Mouse (Mus musculus) MEL (cell line): ENCODE measurements at regions not wholly inside any gene's neighbourhood (a gene's known extent, or its start where the extent isn't known, plus 50 kb on each side); places are given as distances from the start of the nearest gene placed in this dataset.
A peak's percentile ranks its signal among the peaks of the same experiment; 100 is the strongest.

Experiments used
- DNase-seq: peaks from one replicate; pipeline ENCODE4 v3.0.0; 2011; ENCODE audit warnings: low read depth, low spot score
- H3K27ac ChIP-seq: 2 replicates; pipeline ENCODE4 v1.5.1; 2012; ENCODE audit warnings: low read depth, mild to moderate bottlenecking, control low read depth, low read length, moderate library complexity; ENCODE audit not compliant: control insufficient read depth
- H3K27me3 ChIP-seq, 2 experiments: fragments of 150-350 bp in 1 of 2; sonication (generic) in 1 of 2; 2 replicates each; pipeline ENCODE4 v1.6.1; 2012; ENCODE audit warnings: low read length in 2 of 2, mild to moderate bottlenecking in 2 of 2, improper control_type of control experiment in 1 of 2, moderate library complexity in 1 of 2; ENCODE audit not compliant: insufficient read depth in 2 of 2, control insufficient read depth in 1 of 2
- H3K36me3 ChIP-seq, 2 experiments: 2 replicates each; pipeline ENCODE4 v1.6.1; 2012 to 2014; ENCODE audit warnings: low read length in 2 of 2, improper control_type of control experiment in 1 of 2, inconsistent platforms in 1 of 2, mild to moderate bottlenecking in 1 of 2; ENCODE audit not compliant: insufficient read depth in 2 of 2, control insufficient read depth in 1 of 2
- H3K4me1 ChIP-seq, 2 experiments: fragments of 150-350 bp in 1 of 2; sonication (generic) in 1 of 2; 2 replicates each; pipeline ENCODE4 v1.6.1; 2012; ENCODE audit warnings: low read length in 2 of 2, improper control_type of control experiment in 1 of 2, mild to moderate bottlenecking in 1 of 2; ENCODE audit not compliant: insufficient read depth in 2 of 2, control insufficient read depth in 1 of 2
- H3K4me3 ChIP-seq, 2 experiments: fragments of 150-350 bp in 1 of 2; sonication (generic) in 1 of 2; 2 replicates each; pipeline ENCODE4 v1.5.1; 2012; ENCODE audit warnings: low read depth in 2 of 2, low read length in 2 of 2, mild to moderate bottlenecking in 2 of 2, moderate library complexity in 2 of 2, control low read depth in 1 of 2, improper control_type of control experiment in 1 of 2; ENCODE audit not compliant: control insufficient read depth in 1 of 2, insufficient read depth in 1 of 2
- H3K79me2 ChIP-seq: 2 replicates; pipeline ENCODE4 v1.6.1; 2012; ENCODE audit warnings: mild to moderate bottlenecking, low read length, moderate library complexity; ENCODE audit not compliant: control insufficient read depth, poor library complexity, insufficient read depth
- H3K9ac ChIP-seq: 2 replicates; pipeline ENCODE4 v1.6.1; 2012; ENCODE audit warnings: low read depth, mild to moderate bottlenecking, control low read depth, low read length, moderate library complexity; ENCODE audit not compliant: control insufficient read depth, poor library complexity, severe bottlenecking
- H3K9me3 ChIP-seq: fragments of 150-350 bp; sonication (generic); replicated peaks from 2 replicates; pipeline ENCODE4 v1.6.1; 2012; ENCODE audit warnings: mild to moderate bottlenecking, low read length, improper control_type of control experiment, moderate library complexity; ENCODE audit not compliant: insufficient read depth
- CHD1 ChIP-seq: IDR thresholded peaks from 2 replicates; pipeline ENCODE4 v1.6.1; 2012; ENCODE audit warnings: low read depth, mild to moderate bottlenecking, inconsistent platforms, low read length, improper control_type of control experiment
- ELF1 ChIP-seq: IDR thresholded peaks from 2 replicates; pipeline ENCODE4 v1.6.1; 2014; ENCODE audit warnings: low read depth, mild to moderate bottlenecking, inconsistent platforms, low read length, improper control_type of control experiment, moderate library complexity
- EP300 ChIP-seq, 2 experiments: IDR thresholded peaks; 2 replicates each; pipeline ENCODE4 v1.6.1; 2011; ENCODE audit warnings: improper control_type of control experiment in 2 of 2, low read length in 2 of 2, low read depth in 1 of 2, mild to moderate bottlenecking in 1 of 2
- GATA1 ChIP-seq: IDR thresholded peaks from 2 replicates; pipeline ENCODE4 v1.6.1; 2011; ENCODE audit warnings: low read depth, low read length, improper control_type of control experiment
- HCFC1 ChIP-seq: IDR thresholded peaks from 2 replicates; pipeline ENCODE4 v1.6.1; 2012; ENCODE audit warnings: low read depth, mild to moderate bottlenecking, inconsistent platforms, low read length, improper control_type of control experiment, moderate library complexity
- MAFK ChIP-seq: IDR thresholded peaks from 2 replicates; pipeline ENCODE4 v1.6.1; 2011; ENCODE audit warnings: low read depth, mild to moderate bottlenecking, low read length, improper control_type of control experiment, borderline replicate concordance
- MAX ChIP-seq: IDR thresholded peaks from 2 replicates; pipeline ENCODE4 v1.6.1; 2011; ENCODE audit warnings: low read length, improper control_type of control experiment
- MAZ ChIP-seq: IDR thresholded peaks from 2 replicates; pipeline ENCODE4 v1.6.1; 2012; ENCODE audit warnings: low read depth, mild to moderate bottlenecking, inconsistent platforms, low read length, improper control_type of control experiment
- MXI1 ChIP-seq: IDR thresholded peaks from 2 replicates; pipeline ENCODE4 v1.6.1; 2011; ENCODE audit warnings: mild to moderate bottlenecking, low read depth, low read length, improper control_type of control experiment
- NRF1 ChIP-seq: IDR thresholded peaks from 2 replicates; pipeline ENCODE4 v1.6.1; 2014; ENCODE audit warnings: low read depth, mild to moderate bottlenecking, inconsistent platforms, low read length, improper control_type of control experiment, moderate library complexity; ENCODE audit not compliant: poor library complexity, insufficient read depth, severe bottlenecking
- RCOR1 ChIP-seq: IDR thresholded peaks from 2 replicates; pipeline ENCODE4 v1.6.1; 2012; ENCODE audit warnings: low read depth, mild to moderate bottlenecking, inconsistent platforms, low read length, improper control_type of control experiment
- SIN3A ChIP-seq: IDR thresholded peaks from 2 replicates; pipeline ENCODE4 v1.6.1; 2012; ENCODE audit warnings: low read length, improper control_type of control experiment, inconsistent platforms
- TAL1 ChIP-seq: IDR thresholded peaks from 2 replicates; pipeline ENCODE4 v1.6.1; 2012; ENCODE audit warnings: mild to moderate bottlenecking, inconsistent platforms, low read length, moderate library complexity, mixed read lengths
- TCF12 ChIP-seq: IDR thresholded peaks from 2 replicates; pipeline ENCODE4 v1.6.1; 2014; ENCODE audit warnings: low read depth, mild to moderate bottlenecking, inconsistent platforms, low read length, improper control_type of control experiment, moderate library complexity
- USF1 ChIP-seq: IDR thresholded peaks from 2 replicates; pipeline ENCODE4 v1.6.1; 2014; ENCODE audit warnings: low read depth, mild to moderate bottlenecking, inconsistent platforms, low read length, improper control_type of control experiment, moderate library complexity
- USF2 ChIP-seq, 2 experiments: IDR thresholded peaks; 2 replicates each; pipeline ENCODE4 v1.6.1; 2011 to 2012; ENCODE audit warnings: improper control_type of control experiment in 2 of 2, low read length in 2 of 2, borderline replicate concordance in 1 of 2, inconsistent platforms in 1 of 2, low read depth in 1 of 2, mild to moderate bottlenecking in 1 of 2; ENCODE audit not compliant: insufficient read depth in 1 of 2
- ZKSCAN1 ChIP-seq: IDR thresholded peaks from 2 replicates; pipeline ENCODE4 v1.6.1; 2012; ENCODE audit warnings: low read depth, mild to moderate bottlenecking, inconsistent platforms, low read length, improper control_type of control experiment, moderate library complexity
- ZMIZ1 ChIP-seq: IDR thresholded peaks from 2 replicates; pipeline ENCODE4 v1.6.1; 2012; ENCODE audit warnings: low read depth, mild to moderate bottlenecking, inconsistent platforms, low read length, improper control_type of control experiment, moderate library complexity
- ZNF384 ChIP-seq: IDR thresholded peaks from 2 replicates; pipeline ENCODE4 v1.6.1; 2012; ENCODE audit warnings: low read depth, mild to moderate bottlenecking, inconsistent platforms, low read length, improper control_type of control experiment

GRCm38 (mm10) chr6:26287900-26288299 is 478.9 kb upstream of the Pot1a start:
- Histone ChIP-seq H3K27ac (no peak overlapping the region), H3K36me3 (peaks cover 0 to 4% of the 10 kb centered on the region in 2 experiments; a peak in 2 of 4 replicates)
- peak; percentile 45 for DNase-seq
- peak; percentile 57 for TF ChIP-seq TAL1
- no peak for TF ChIP-seq USF1
- TF ChIP-seq SIN3A: no peak
- no peak for TF ChIP-seq CHD1
- TF ChIP-seq EP300 (IDR thresholded peaks at IDR 0.05; ENCODE audit: low read depth in 1 of 2, low read length in 2 of 2): peak; percentile 51 to 75
- no peak for TF ChIP-seq MAZ
- no peak for TF ChIP-seq NRF1
- no peak for TF ChIP-seq MXI1
- TF ChIP-seq MAX: no peak
- TF ChIP-seq GATA1: peak; percentile 39; the same call in 1 of the 2 replicates
- no peak for TF ChIP-seq ZMIZ1
- peak; percentile 32; the same call in 1 of the 2 replicates for TF ChIP-seq ELF1
- peak; percentile 45; the same call in 1 of the 2 replicates for TF ChIP-seq TCF12
- peak; percentile 74 for TF ChIP-seq RCOR1
- TF ChIP-seq MAFK: no peak
- TF ChIP-seq USF2 (IDR thresholded peaks at IDR 0.05; ENCODE audit: borderline replicate concordance in 1 of 2, insufficient read depth in 1 of 2, low read depth in 1 of 2, low read length in 2 of 2): no peak
- TF ChIP-seq ZNF384: no peak
- no peak for TF ChIP-seq HCFC1
- no peak for TF ChIP-seq ZKSCAN1
- TF ChIP-seq, all 39 proteins: peak for 6
- H3K9ac ChIP-seq: no peak overlapping the region
- no peak overlapping the region for H3K4me3 ChIP-seq
- H3K4me1 ChIP-seq: no peaks in the 10 kb centered on the region
- H3K79me2 ChIP-seq: no peaks in the 10 kb centered on the region
- no peaks in the 10 kb centered on the region for H3K27me3 ChIP-seq
- no peaks in the 10 kb centered on the region for H3K9me3 ChIP-seq
